ENCODE assay signal across 22 mouse cellular contexts in the genomic region with DNA sequence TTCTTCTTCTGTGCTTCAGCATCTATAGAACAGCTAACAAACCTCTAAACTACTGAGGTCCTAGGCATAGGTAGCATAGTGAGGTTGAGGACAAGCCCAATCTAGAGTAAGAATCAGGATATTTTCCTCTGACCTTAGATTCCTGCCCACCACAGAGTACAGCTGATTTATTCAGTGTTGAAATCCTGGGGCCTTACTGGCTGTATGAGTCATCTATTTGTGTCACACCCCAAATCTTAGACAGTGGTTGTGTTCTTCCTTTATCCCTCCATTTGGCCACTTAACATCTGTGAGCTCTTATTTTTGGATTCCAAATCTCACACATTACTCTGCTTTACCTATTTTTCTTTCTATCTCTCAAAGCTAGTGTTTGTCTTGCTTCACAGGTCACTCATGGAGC.
DNase-seq lines count a peak whose midpoint lies in the region; ATAC-seq lines count a peak whose summit lies in the region.
"Had no signal": no experiment of that assay in that cellular context is flagged by ENCODE, and none has a peak within 500 bp of the region (broad histone marks: within the 10 kb centered on the region; RNA-seq: fewer than 3 reads in every experiment).

No protein-coding gene starts in this region.

- DNase-seq in frontal cortex, postnatal 25 days (ENCODE audit: low spot score in 2 of 2), result no peak
- DNase-seq in Muller cell, postnatal 12 days (ENCODE audit: inconsistent ontology term), result peak; percentile 55
- DNase-seq in fibroblast of lung, adult 2 months (ENCODE audit: low read depth), result peak; percentile 8
- DNase-seq in cerebellum, postnatal 14 days, result no peak
- no peak for DNase-seq in left cerebral cortex, adult 18-20 months (ENCODE audit: low spot score in 2 of 2)
- no peak for DNase-seq in urinary bladder, postnatal 25 days (ENCODE audit: low spot score)
- DNase-seq: adrenal gland, adult 2 months; adrenal gland, postnatal 14 days; cerebellum, adult 11 months; cerebellum, adult 2 months; cerebellum, postnatal 10 days; forebrain, postnatal 0 days; gastrocnemius, postnatal 10 days; gastrocnemius, postnatal 36 days; heart, adult 2 months; heart, postnatal 36 days; kidney, adult 11 months had no signal

- peak; percentile 65 for ATAC-seq in frontal cortex, adult (ENCODE audit: low TSS enrichment)
- ATAC-seq: CD4-positive, CD25-positive, alpha-beta regulatory T cell, adult 4 months; forebrain, embryonic 14.5 days; forebrain, postnatal 0 days; hindbrain, embryonic 16.5 days; intestine, embryonic 15.5 days had no signal

Comparison
In these comparisons a context has a peak if more than half of its experiments do, and no peak if none do; other contexts are left out.
1. DNase-seq: peak in Muller cell, postnatal 12 days (single experiment) and fibroblast of lung, adult 2 months (single experiment); none in frontal cortex, postnatal 25 days (0 of 2), cerebellum, postnatal 14 days (0 of 2), left cerebral cortex, adult 18-20 months (0 of 2) and urinary bladder, postnatal 25 days (single experiment).